Comparison of ENCODE assay signal across 14 mouse cellular contexts in the genomic region with DNA sequence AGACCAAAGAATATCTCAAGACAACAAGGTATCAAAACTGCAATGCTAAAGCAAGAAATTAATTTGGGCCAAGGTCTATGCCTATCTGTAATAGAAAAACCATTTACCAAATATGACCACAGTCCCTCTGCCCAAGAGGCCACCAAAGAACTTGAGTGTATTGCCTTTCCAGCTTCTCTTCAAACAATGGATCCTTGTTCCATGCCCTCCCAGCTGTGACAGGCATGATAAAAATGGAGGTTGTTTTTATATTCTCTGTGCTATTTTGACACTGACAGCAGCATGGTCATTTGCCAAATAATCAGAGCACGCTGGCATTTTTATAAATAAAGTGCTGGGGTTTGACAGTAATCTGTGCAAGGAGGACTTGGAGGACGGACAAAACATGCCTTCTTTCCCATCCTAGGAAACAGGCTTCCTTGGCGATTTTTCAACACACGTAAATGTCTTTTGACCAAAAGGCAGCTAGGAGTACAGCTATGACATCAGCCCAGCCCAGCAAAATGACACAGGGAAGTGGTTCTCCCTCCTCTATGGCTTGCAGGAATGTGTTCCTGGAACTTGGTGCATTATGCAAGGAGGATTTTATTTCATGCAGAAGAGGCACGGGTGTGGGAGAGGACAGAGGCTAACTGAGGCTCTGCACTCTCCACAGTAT.
DNase-seq lines count a peak whose midpoint lies in the region; ATAC-seq and TF ChIP-seq lines count a peak whose summit lies in the region.
"Had no signal": no experiment of that assay in that cellular context is flagged by ENCODE, and none has a peak within 500 bp of the region (broad histone marks: within the 10 kb centered on the region; RNA-seq: fewer than 3 reads in every experiment).

No protein-coding gene starts in this region.

- in situ Hi-C loops in Patski (cut with MboI; ENCODE audit: low pct_unique_long_range_greater_than_20kb) = no loop called here

- H3K27me3 ChIP-seq in hindbrain, embryonic 14.5 days (ENCODE audit: control insufficient read depth, insufficient read depth, low read length) = no peaks in the 10 kb centered on the region
- no peaks in the 10 kb centered on the region for H3K27me3 ChIP-seq in hindbrain, embryonic 11.5 days (ENCODE audit: control insufficient read depth, insufficient read depth, low read length)
- H3K27me3 ChIP-seq in Patski = no peaks in the 10 kb centered on the region
- no peaks in the 10 kb centered on the region for H3K27me3 ChIP-seq in lung, postnatal 0 days (replicated peaks; ENCODE audit: insufficient read depth, low read length)
- H3K27me3 ChIP-seq: liver, embryonic 15.5 days; midbrain, embryonic 13.5 days; neural tube, embryonic 13.5 days had no signal

- H3K9ac ChIP-seq in hindbrain, embryonic 14.5 days = no peak overlapping the region
- H3K9ac ChIP-seq in hindbrain, embryonic 11.5 days (ENCODE audit: low read depth, low read length) = no peak overlapping the region
- no peak overlapping the region for H3K9ac ChIP-seq in lung, postnatal 0 days (replicated peaks; ENCODE audit: low read depth)
- H3K9ac ChIP-seq: liver, embryonic 15.5 days; midbrain, embryonic 13.5 days; neural tube, embryonic 13.5 days had no signal

- POLR2A ChIA-PET in Patski (lab: Charles Lee) = interaction anchor here (0.7 kb wide), 1 partner anchor 32 kb away, joined by 3 read pairs; no protein-coding TSS in a partner anchor

- no peaks in the 10 kb centered on the region for H3K9me3 ChIP-seq in hindbrain, embryonic 14.5 days (ENCODE audit: control insufficient read depth, low read length)
- no peaks in the 10 kb centered on the region for H3K9me3 ChIP-seq in hindbrain, embryonic 11.5 days (ENCODE audit: control insufficient read depth, low read length)
- no peaks in the 10 kb centered on the region for H3K9me3 ChIP-seq in lung, postnatal 0 days (ENCODE audit: low read length)
- H3K9me3 ChIP-seq: liver, embryonic 15.5 days; midbrain, embryonic 13.5 days; neural tube, embryonic 13.5 days had no signal

- no peaks in the 10 kb centered on the region for H3K4me1 ChIP-seq in hindbrain, embryonic 14.5 days (replicated peaks; ENCODE audit: control insufficient read depth, insufficient read depth, low read length)
- H3K4me1 ChIP-seq in hindbrain, embryonic 11.5 days (replicated peaks; ENCODE audit: control insufficient read depth, insufficient read depth, low read length) = no peaks in the 10 kb centered on the region
- peaks cover 5% of the 10 kb centered on the region; the same call in 1 of the 2 replicates for H3K4me1 ChIP-seq in lung, postnatal 0 days (ENCODE audit: insufficient read depth, low read depth, low read length)
- H3K4me1 ChIP-seq: liver, embryonic 15.5 days had no signal

- CTCF ChIA-PET in Patski (lab: Charles Lee) = interaction anchor here (0.9 to 1.4 kb wide), 2 partner anchors 9 to 252 kb away, joined by 3 read pairs; no protein-coding TSS in a partner anchor

- TF ChIP-seq CTCF in Patski (IDR thresholded peaks at IDR 0.05) = no peak
- TF ChIP-seq CTCF in lung, postnatal 0 days (IDR thresholded peaks at IDR 0.05) = no peak

- WGBS in hindbrain, embryonic 14.5 days = 39% methylated on average over 5 of the region's 5 CpGs
- 63% methylated on average over 5 of the region's 5 CpGs for WGBS in hindbrain, embryonic 11.5 days
- 29% methylated on average over 5 of the region's 5 CpGs for WGBS in lung, postnatal 0 days

- no peak overlapping the region for H3K4me3 ChIP-seq in hindbrain, embryonic 14.5 days (replicated peaks; ENCODE audit: low read length)
- H3K4me3 ChIP-seq in hindbrain, embryonic 11.5 days (ENCODE audit: low read depth, low read length) = no peak overlapping the region
- no peak overlapping the region for H3K4me3 ChIP-seq in lung, postnatal 0 days (ENCODE audit: low read depth, low read length)
- H3K4me3 ChIP-seq: gastrocnemius, adult 2 months; liver, embryonic 15.5 days; midbrain, embryonic 13.5 days; neural tube, embryonic 13.5 days had no signal

- no peak overlapping the region for H3K27ac ChIP-seq in hindbrain, embryonic 14.5 days
- H3K27ac ChIP-seq in hindbrain, embryonic 11.5 days (ENCODE audit: low read depth, low read length) = no peak overlapping the region
- H3K27ac ChIP-seq in lung, postnatal 0 days (ENCODE audit: low read length) = no peak overlapping the region
- H3K27ac ChIP-seq: gastrocnemius, adult 2 months; liver, embryonic 15.5 days; midbrain, embryonic 13.5 days; neural tube, embryonic 13.5 days had no signal

- DNase-seq in cerebellum, postnatal 10 days = peak; percentile 11 to 13
- no peak for DNase-seq in cerebellum, adult 9-11 months
- peak; percentile 55 for DNase-seq in hindbrain, embryonic 14.5 days (ENCODE audit: low spot score)
- no peak for DNase-seq in hindbrain, embryonic 11.5 days (ENCODE audit: low spot score)
- DNase-seq in Patski (ENCODE audit: low read depth, low spot score) = no peak
- DNase-seq in lung, postnatal 0 days (ENCODE audit: low spot score) = peak; percentile 55
- no peak for DNase-seq in frontal cortex, postnatal 14 days (ENCODE audit: low spot score in 2 of 2)
- no peak for DNase-seq in cerebellum, postnatal 14 days
- DNase-seq: adrenal gland, postnatal 25 days; cerebellum, adult 11-12 months; gastrocnemius, adult 2 months had no signal

- no peak overlapping the region for H3K4me2 ChIP-seq in hindbrain, embryonic 14.5 days (replicated peaks)
- no peak overlapping the region for H3K4me2 ChIP-seq in hindbrain, embryonic 11.5 days (replicated peaks; ENCODE audit: low read depth, low read length)
- H3K4me2 ChIP-seq in lung, postnatal 0 days (replicated peaks; ENCODE audit: low read depth, low read length) = no peak overlapping the region
- H3K4me2 ChIP-seq: liver, embryonic 15.5 days; midbrain, embryonic 13.5 days; neural tube, embryonic 13.5 days had no signal

- ATAC-seq in hindbrain, embryonic 14.5 days (ENCODE audit: low FRiP score) = peak; percentile 64; the same call in 1 of the 2 replicates
- no peak for ATAC-seq in hindbrain, embryonic 11.5 days (ENCODE audit: low FRiP score)
- ATAC-seq in Patski = peak; percentile 76
- ATAC-seq in lung, postnatal 0 days = peak; percentile 46
- ATAC-seq: midbrain, embryonic 13.5 days had no signal

- no peaks in the 10 kb centered on the region for H3K36me3 ChIP-seq in hindbrain, embryonic 14.5 days (replicated peaks; ENCODE audit: control insufficient read depth, insufficient read depth)
- H3K36me3 ChIP-seq in hindbrain, embryonic 11.5 days (ENCODE audit: control insufficient read depth, insufficient read depth, low read length) = no peaks in the 10 kb centered on the region
- H3K36me3 ChIP-seq in lung, postnatal 0 days (ENCODE audit: insufficient read depth, low read length) = no peaks in the 10 kb centered on the region
- H3K36me3 ChIP-seq: liver, embryonic 15.5 days; midbrain, embryonic 13.5 days; neural tube, embryonic 13.5 days had no signal

- peak; percentile 47; the same call in 1 of the 2 replicates for TF ChIP-seq EP300 in lung, postnatal 0 days (IDR thresholded peaks at IDR 0.05)

Comparison
In these comparisons a context has a peak if more than half of its experiments do, and no peak if none do; other contexts are left out.
1. DNase-seq: peak in cerebellum, postnatal 10 days (2 of 2), hindbrain, embryonic 14.5 days (single experiment) and lung, postnatal 0 days (single experiment); none in cerebellum, adult 9-11 months (single experiment), hindbrain, embryonic 11.5 days (single experiment), Patski (single experiment), frontal cortex, postnatal 14 days (0 of 2) and cerebellum, postnatal 14 days (0 of 2).